Mouse (Mus musculus) urinary bladder, adult 2 months (tissue): ENCODE results near the gene Adamtsl5. TPM values are rescaled to one million over a fixed set of nuclear protein-coding genes. Genes with fewer than 3 reads are reported as not detected.
A peak's percentile ranks its signal among the peaks of the same experiment; 100 is the strongest.

Source experiments
- DNase-seq: peaks from one replicate; pipeline ENCODE4 v3.0.0; 2022; ENCODE audit warnings: low spot score
- polyA plus RNA-seq: library from polyadenylated mRNA; depleted of rRNA; stranded (reverse); fragments of >200 nt; gene quantifications from 2 replicates; pipeline ENCODE4 v1.2.3, GENCODE M21; 2012; rRNA removed

The Adamtsl5 gene
- polyA plus RNA-seq, result 57.9 and 65.7 TPM in 2 replicates

GRCm38 (mm10) chr10:80348244-80348781 is at the start of gene Adamtsl5:
Gene Adamtsl5, minus strand, starts transcription at chr10:80348412.
- DNase-seq, result peak; percentile 72

GRCm38 (mm10) chr10:80397524-80398173 is 49.4 kb upstream of the Adamtsl5 start:
- no peak for DNase-seq

GRCm38 (mm10) chr10:80396822-80397523 is 48.8 kb upstream of the Adamtsl5 start:
- DNase-seq, result no peak

GRCm38 (mm10) chr10:80395025-80395627 is 46.9 kb upstream of the Adamtsl5 start:
- no peak for DNase-seq

DNA sequence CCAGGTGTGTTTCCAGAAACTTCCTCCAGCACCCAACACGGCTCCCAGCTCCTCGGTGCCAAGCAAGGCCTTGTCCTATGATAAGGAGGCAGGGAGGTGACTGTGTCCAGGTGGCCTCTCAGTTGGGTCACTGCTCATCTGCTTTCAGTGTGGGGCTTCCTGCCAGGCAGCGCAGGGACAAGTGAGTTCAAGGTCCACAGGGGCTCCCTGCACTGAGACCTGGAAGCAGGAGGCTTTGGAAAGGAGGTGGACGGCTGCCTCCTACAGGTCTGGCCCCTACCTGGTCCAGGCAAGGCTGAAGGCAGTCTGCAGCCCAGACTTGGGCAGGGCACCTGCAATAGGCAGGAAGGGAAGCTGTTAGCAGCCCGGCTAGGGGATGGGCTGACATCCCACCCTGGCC is 44.5 kb upstream of the Adamtsl5 start:
- no peak for DNase-seq

DNA sequence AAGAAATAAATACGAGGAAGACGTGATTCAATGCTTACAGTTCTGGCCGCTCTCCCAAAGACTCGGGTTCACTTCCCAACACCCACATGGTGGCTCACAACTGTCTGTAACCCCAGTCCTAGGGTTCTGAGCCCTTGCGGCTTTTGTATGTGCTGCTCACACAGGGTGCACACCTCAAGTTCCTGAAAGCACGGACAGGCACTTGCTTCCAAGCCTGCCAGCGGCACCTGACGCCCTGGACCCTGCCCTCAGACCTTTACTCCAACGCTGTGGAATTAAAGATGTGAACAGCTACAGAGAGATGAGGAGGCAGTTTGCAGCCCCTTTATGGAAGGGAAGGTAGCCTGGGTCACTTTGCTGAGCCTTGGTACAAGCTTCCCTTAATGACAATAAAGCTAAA is 42.5 kb upstream of the Adamtsl5 start:
- no peak for DNase-seq

- no peak for DNase-seq
Observed at GRCm38 (mm10) chr10:80389185-80389708, 41.0 kb upstream of the Adamtsl5 start.

- DNase-seq, result no peak
Observed at GRCm38 (mm10) chr10:80388731-80389130, 40.5 kb upstream of the Adamtsl5 start.

DNA sequence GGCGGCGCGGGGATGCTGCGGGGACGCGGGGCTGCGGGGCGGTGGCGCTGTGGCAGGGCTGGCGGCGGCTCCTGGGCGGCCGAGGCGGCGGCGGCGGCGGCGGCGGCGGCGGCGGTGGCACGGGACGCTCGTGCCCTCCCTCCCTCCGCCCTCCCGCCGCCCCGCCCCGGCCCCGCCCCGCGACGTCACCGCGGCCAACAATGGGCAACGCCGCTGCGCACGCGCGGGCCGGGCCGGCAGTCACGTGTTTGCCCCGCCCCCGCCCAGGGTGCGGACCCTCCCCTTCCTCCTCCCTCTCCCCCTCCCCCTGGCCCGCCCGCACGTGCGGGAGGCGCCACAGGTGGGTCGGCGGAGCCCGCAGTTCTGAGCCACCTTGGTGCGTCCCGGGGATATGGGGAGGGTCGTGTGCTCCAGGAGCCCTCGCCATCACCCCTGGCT is 39.3 kb upstream of the Adamtsl5 start, which contains the start of gene Mex3d:
TSS of gene Mex3d (minus strand) at position 138 of the 438 bp plus-strand sequence.
- peak; percentile 84 for DNase-seq

DNA sequence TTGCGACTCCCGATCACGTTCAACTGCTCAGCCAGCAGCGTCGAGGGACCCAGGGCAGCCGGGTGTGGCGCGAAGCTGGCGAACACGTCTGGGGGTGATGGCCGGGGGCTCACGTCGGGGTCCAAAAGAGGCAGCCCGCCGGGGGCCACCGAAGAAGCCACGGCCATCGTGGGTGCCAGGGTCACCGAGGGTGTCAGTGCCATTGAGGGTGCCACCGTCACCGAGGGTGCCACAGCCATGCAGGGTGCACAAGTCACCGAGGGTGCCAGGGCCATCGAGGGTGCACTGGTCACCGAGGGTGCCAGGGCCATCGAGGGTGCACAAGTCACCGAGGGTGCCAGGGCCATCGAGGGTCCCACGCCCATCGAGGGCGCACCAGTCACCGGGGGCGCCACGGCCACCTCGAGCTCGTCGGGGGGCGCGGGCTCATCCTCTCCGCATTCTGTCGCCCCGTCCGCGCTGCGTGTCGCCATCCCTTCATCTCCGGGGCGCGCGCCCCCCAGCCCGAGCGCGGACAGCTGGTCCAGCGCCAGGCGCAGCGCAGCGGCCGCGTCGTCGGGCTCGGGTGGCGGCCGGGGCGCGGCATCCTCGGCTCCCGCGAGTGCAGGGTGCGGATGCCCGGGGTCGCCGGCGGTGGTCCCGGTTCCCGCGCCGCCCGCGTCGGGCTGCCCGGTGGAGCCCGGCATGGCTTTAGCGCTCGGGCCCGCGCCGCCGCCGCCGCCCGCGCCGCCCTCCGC is 38.7 kb upstream of the Adamtsl5 start:
- no peak for DNase-seq

- DNase-seq, result no peak
Observed at GRCm38 (mm10) chr10:80385811-80386734, 37.9 kb upstream of the Adamtsl5 start.

- no peak for DNase-seq
Observed at GRCm38 (mm10) chr10:80385310-80385709, 37.1 kb upstream of the Adamtsl5 start.

- no peak for DNase-seq
Observed at GRCm38 (mm10) chr10:80384709-80385108, 36.5 kb upstream of the Adamtsl5 start.

DNA sequence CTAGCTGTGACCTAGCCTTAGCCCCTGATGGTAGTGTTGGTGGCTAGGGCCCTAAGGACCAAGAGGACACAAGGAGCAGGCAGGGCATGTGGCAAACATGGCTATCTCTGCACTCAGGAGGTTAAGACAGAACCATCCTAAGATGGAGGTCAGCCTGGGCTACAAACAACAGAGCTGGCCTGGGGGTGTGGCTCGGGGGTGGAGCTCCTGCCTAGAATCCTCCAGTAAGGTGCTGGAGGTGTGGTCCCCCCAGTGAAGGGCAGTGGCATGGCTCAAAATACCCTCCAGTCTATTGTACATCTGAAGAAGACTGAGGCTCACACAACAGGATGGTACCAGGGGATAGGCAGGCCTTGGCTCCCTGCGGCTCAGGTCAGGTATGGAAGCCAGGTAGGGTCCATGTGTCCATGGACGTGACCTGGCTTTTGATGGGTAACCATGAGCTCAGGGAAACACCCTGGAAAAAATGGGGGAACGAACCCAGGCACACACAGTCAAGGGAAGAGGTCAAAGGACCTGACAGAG is 36.0 kb upstream of the Adamtsl5 start:
- DNase-seq, result no peak

- no peak for DNase-seq
Observed at GRCm38 (mm10) chr10:80383431-80383830, 35.2 kb upstream of the Adamtsl5 start.

GRCm38 (mm10) chr10:80382641-80383365 is 34.6 kb upstream of the Adamtsl5 start:
- DNase-seq, result no peak

DNA sequence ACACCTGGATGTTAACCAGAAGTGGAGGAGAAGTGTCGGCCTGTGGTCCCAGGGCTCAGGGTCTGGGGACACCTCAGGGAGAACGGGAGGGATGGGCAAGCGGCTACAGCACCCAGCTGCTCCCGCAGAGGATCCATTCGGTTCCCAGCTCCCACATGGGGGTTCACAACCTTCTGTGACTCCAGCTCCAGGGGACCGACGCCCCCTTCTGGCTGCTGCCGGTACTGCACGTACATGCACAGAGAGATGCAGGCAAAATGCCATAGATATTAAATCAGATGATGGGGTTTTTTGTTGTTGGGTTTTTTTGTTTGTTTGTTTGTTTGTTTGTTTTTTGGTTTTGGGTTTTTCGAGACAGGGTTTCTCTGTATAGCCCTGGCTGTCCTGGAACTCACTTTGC is 29.5 kb upstream of the Adamtsl5 start:
- no peak for DNase-seq

GRCm38 (mm10) chr10:80376160-80376559 is 27.9 kb upstream of the Adamtsl5 start:
- DNase-seq, result peak; percentile 73

GRCm38 (mm10) chr10:80374063-80374462 is 25.9 kb upstream of the Adamtsl5 start:
- DNase-seq, result no peak

DNA sequence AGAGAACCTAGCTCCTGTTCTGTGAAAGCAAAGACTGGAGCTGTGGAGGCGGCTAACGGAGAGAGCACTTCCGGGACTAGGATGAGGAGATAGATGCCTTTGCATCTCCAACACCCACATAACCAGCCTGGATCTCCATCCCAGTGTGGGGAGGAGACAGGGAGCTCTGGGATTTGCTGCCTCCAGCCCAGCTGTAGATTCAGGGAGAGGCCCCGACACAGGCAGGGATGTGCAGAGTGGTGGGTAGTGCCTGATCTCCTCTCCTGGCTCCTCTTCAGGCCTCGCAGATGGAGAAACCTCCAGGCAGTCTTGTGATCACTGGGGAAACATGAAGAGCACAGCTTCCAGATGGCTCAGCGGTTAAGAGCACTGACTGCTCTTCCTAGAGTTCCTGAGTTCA is 24.5 kb upstream of the Adamtsl5 start:
- no peak for DNase-seq
